Mouse (Mus musculus): ENCODE results near the gene Brd7. TPM values are rescaled to one million over a fixed set of nuclear protein-coding genes. Genes with fewer than 3 reads are reported as not detected.

The Brd7 gene
- polyA plus RNA-seq (2012; fragmentation: generic; extraction: Trizol), result 16.9 TPM
- long read RNA-seq, experiment 1, transcript Brd7-201 (17 exons, 3,625 nt), result major isoform, 23 of 38 reads
- long read RNA-seq, experiment 1, partial matches to known transcripts, result 10 of 38 reads
- long read RNA-seq, experiment 1, other reads (novel, unspliced or antisense), result 5 of 38 reads
- long read RNA-seq, experiment 2, transcript Brd7-201 (17 exons, 3,625 nt), result major isoform, 74 of 98 reads
- long read RNA-seq, experiment 2, partial matches to known transcripts, result 7 of 98 reads
- long read RNA-seq, experiment 2, other reads (novel, unspliced or antisense), result 17 of 98 reads

GRCm38 (mm10) chr8:88361708-88362428 is at the start of gene Brd7:
TSS of gene Brd7 (minus strand) at chr8:88362194.
- peak; percentile 27 for TF ChIP-seq MAX (IDR thresholded peaks at IDR 0.05)
- no peak for TF ChIP-seq MYOD1 (IDR thresholded peaks at IDR 0.05; ENCODE audit: control insufficient read depth, insufficient read length, low read depth)
- TF ChIP-seq CEBPB (IDR thresholded peaks at IDR 0.05; ENCODE audit: low read depth), result no peak
- no peak for TF ChIP-seq MYOG (IDR thresholded peaks at IDR 0.05; ENCODE audit: control insufficient read depth, extremely low read depth, insufficient read length)
- peak; percentile 99 for TF ChIP-seq CTCF (IDR thresholded peaks at IDR 0.05; ENCODE audit: control insufficient read depth, insufficient read depth, insufficient read length)
- no peak for TF ChIP-seq FOSL1 (IDR thresholded peaks at IDR 0.05; ENCODE audit: insufficient read depth, low read length, poor library complexity, severe bottlenecking)
- peak within 1 kb of the TSS; percentile 89 for H3ac ChIP-seq (ENCODE audit: control insufficient read depth, insufficient read length, low read depth)
- H3K27me3 ChIP-seq (ENCODE audit: control insufficient read depth, insufficient read depth, insufficient read length), result no peaks in the 10 kb centered on the region
- peaks cover 35% of the 10 kb centered on the region for H3K79me3 ChIP-seq (ENCODE audit: low read depth)
- peak within 1 kb of the TSS; percentile 92 for H3K4me3 ChIP-seq (ENCODE audit: insufficient read depth, poor library complexity, severe bottlenecking)
- peaks cover 26% of the 10 kb centered on the region for H3K36me3 ChIP-seq (ENCODE audit: control insufficient read depth, insufficient read depth)
- peaks cover 37% of the 10 kb centered on the region for H3K79me2 ChIP-seq (ENCODE audit: control insufficient read depth, insufficient read depth)

DNA sequence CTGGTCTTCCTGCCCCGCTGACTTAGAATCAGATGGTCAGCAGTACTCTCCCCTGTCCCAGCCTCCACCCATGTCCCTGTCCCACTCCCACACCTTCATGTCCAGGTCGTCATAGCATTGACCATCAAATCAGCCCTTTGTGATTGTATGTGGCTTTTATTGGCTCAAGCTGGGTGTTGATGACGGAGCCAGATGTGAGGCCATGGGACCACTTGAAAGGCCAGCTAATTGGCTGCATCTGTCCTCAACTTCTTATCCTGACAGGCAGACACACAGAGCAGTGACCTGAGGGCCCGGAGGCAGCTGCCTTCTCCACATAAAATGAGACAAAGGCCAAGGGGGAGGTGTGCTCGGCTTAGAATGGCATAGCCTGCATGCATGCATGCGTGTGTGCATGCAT is 49.5 kb upstream of the Brd7 start:
- Histone ChIP-seq H3K79me3 (ENCODE audit: low read depth) (no peaks in the 10 kb centered on the region), H3ac (ENCODE audit: control insufficient read depth, insufficient read length, low read depth) (no peak overlapping the region), H3K4me3 (ENCODE audit: insufficient read depth, poor library complexity, severe bottlenecking) (no peak overlapping the region), H3K36me3 (ENCODE audit: control insufficient read depth, insufficient read depth) (no peaks in the 10 kb centered on the region), H3K79me2 (ENCODE audit: control insufficient read depth, insufficient read depth) (no peaks in the 10 kb centered on the region), H3K27me3 (ENCODE audit: control insufficient read depth, insufficient read depth, insufficient read length) (peaks cover 48% of the 10 kb centered on the region)
- no peak for TF ChIP-seq CEBPB (IDR thresholded peaks at IDR 0.05; ENCODE audit: low read depth)
- no peak for TF ChIP-seq CTCF (IDR thresholded peaks at IDR 0.05; ENCODE audit: control insufficient read depth, insufficient read depth, insufficient read length)
- no peak for TF ChIP-seq MAX (IDR thresholded peaks at IDR 0.05)
- TF ChIP-seq MYOD1 (IDR thresholded peaks at IDR 0.05; ENCODE audit: control insufficient read depth, insufficient read length, low read depth), result no peak
- TF ChIP-seq FOSL1 (IDR thresholded peaks at IDR 0.05; ENCODE audit: insufficient read depth, low read length, poor library complexity, severe bottlenecking), result no peak
- no peak for TF ChIP-seq USF1 (IDR thresholded peaks at IDR 0.05; ENCODE audit: low read depth)
- TF ChIP-seq MYOG (IDR thresholded peaks at IDR 0.05; ENCODE audit: control insufficient read depth, extremely low read depth, insufficient read length), result no peak

GRCm38 (mm10) chr8:88409401-88409940 is 47.5 kb upstream of the Brd7 start:
- no peak for TF ChIP-seq MYOG (IDR thresholded peaks at IDR 0.05; ENCODE audit: control insufficient read depth, extremely low read depth, insufficient read length)
- no peak for TF ChIP-seq FOSL1 (IDR thresholded peaks at IDR 0.05; ENCODE audit: insufficient read depth, low read length, poor library complexity, severe bottlenecking)
- no peak for TF ChIP-seq CTCF (IDR thresholded peaks at IDR 0.05; ENCODE audit: control insufficient read depth, insufficient read depth, insufficient read length)
- no peak for TF ChIP-seq MAX (IDR thresholded peaks at IDR 0.05)
- TF ChIP-seq USF1 (IDR thresholded peaks at IDR 0.05; ENCODE audit: low read depth), result no peak
- TF ChIP-seq CEBPB (IDR thresholded peaks at IDR 0.05; ENCODE audit: low read depth), result no peak
- TF ChIP-seq MYOD1 (IDR thresholded peaks at IDR 0.05; ENCODE audit: control insufficient read depth, insufficient read length, low read depth), result no peak
- Histone ChIP-seq H3K4me3 (ENCODE audit: insufficient read depth, poor library complexity, severe bottlenecking) (no peak overlapping the region), H3K79me2 (ENCODE audit: control insufficient read depth, insufficient read depth) (no peaks in the 10 kb centered on the region), H3ac (ENCODE audit: control insufficient read depth, insufficient read length, low read depth) (no peak overlapping the region), H3K36me3 (ENCODE audit: control insufficient read depth, insufficient read depth) (no peaks in the 10 kb centered on the region), H3K79me3 (ENCODE audit: low read depth) (no peaks in the 10 kb centered on the region), H3K27me3 (ENCODE audit: control insufficient read depth, insufficient read depth, insufficient read length) (peaks cover 40% of the 10 kb centered on the region)

DNA sequence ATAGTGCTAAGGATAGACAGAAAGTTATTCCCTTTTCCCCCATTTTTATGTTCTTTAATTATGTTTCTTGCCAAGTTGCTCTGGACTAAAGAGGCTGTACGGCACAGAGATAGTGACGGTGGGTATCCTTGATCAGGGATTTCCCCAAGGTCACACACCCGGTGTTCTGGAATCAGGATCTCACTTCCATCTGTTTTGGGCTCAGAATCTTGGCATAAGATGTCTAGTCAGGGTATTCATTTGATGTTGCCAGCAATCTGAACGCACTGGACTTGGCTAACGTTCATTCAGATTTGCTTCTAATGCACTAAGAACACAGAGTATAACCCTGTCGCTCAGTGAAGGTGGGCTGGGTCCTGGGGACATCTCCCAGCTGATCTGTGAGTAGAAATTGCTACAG is 45.7 kb upstream of the Brd7 start:
- Histone ChIP-seq H3K4me3 (ENCODE audit: insufficient read depth, poor library complexity, severe bottlenecking) (no peak overlapping the region), H3K79me3 (ENCODE audit: low read depth) (no peaks in the 10 kb centered on the region), H3K36me3 (ENCODE audit: control insufficient read depth, insufficient read depth) (no peaks in the 10 kb centered on the region), H3K79me2 (ENCODE audit: control insufficient read depth, insufficient read depth) (no peaks in the 10 kb centered on the region), H3K27me3 (ENCODE audit: control insufficient read depth, insufficient read depth, insufficient read length) (peaks cover 33% of the 10 kb centered on the region), H3ac (ENCODE audit: control insufficient read depth, insufficient read length, low read depth) (no peak overlapping the region)
- TF ChIP-seq MYOD1 (IDR thresholded peaks at IDR 0.05; ENCODE audit: control insufficient read depth, insufficient read length, low read depth) (no peak), FOSL1 (IDR thresholded peaks at IDR 0.05; ENCODE audit: insufficient read depth, low read length, poor library complexity, severe bottlenecking) (no peak), MAX (IDR thresholded peaks at IDR 0.05) (no peak), MYOG (IDR thresholded peaks at IDR 0.05; ENCODE audit: control insufficient read depth, extremely low read depth, insufficient read length) (no peak), CTCF (IDR thresholded peaks at IDR 0.05; ENCODE audit: control insufficient read depth, insufficient read depth, insufficient read length) (no peak), USF1 (IDR thresholded peaks at IDR 0.05; ENCODE audit: low read depth) (no peak), CEBPB (IDR thresholded peaks at IDR 0.05; ENCODE audit: low read depth) (no peak)

GRCm38 (mm10) chr8:88398060-88398459 is 36.1 kb upstream of the Brd7 start:
- TF ChIP-seq MYOG (IDR thresholded peaks at IDR 0.05; ENCODE audit: control insufficient read depth, extremely low read depth, insufficient read length) (no peak), MYOD1 (IDR thresholded peaks at IDR 0.05; ENCODE audit: control insufficient read depth, insufficient read length, low read depth) (no peak), FOSL1 (IDR thresholded peaks at IDR 0.05; ENCODE audit: insufficient read depth, low read length, poor library complexity, severe bottlenecking) (no peak), CTCF (IDR thresholded peaks at IDR 0.05; ENCODE audit: control insufficient read depth, insufficient read depth, insufficient read length) (no peak), MAX (IDR thresholded peaks at IDR 0.05) (no peak), USF1 (IDR thresholded peaks at IDR 0.05; ENCODE audit: low read depth) (no peak), CEBPB (IDR thresholded peaks at IDR 0.05; ENCODE audit: low read depth) (no peak)
- Histone ChIP-seq H3K79me2 (ENCODE audit: control insufficient read depth, insufficient read depth) (no peaks in the 10 kb centered on the region), H3K27me3 (ENCODE audit: control insufficient read depth, insufficient read depth, insufficient read length) (peaks cover 44% of the 10 kb centered on the region), H3K4me3 (ENCODE audit: insufficient read depth, poor library complexity, severe bottlenecking) (no peak overlapping the region), H3ac (ENCODE audit: control insufficient read depth, insufficient read length, low read depth) (no peak overlapping the region), H3K36me3 (ENCODE audit: control insufficient read depth, insufficient read depth) (no peaks in the 10 kb centered on the region), H3K79me3 (ENCODE audit: low read depth) (no peaks in the 10 kb centered on the region)

All from C2C12 (cell line).